Mouse (Mus musculus) megakaryocyte progenitor cell, adult 5-6 weeks (primary cell): ENCODE measurements at regions not wholly inside any gene's neighbourhood (a gene's known extent, or its start where the extent isn't known, plus 50 kb on each side); places are given as distances from the start of the nearest gene placed in this dataset.

Experiments used
- ATAC-seq: replicated peaks from 2 replicates; pipeline ENCODE4 v1.8.0; 2016; ENCODE audit warnings: mild to moderate bottlenecking, moderate TSS enrichment, inconsistent platforms; ENCODE audit not compliant: poor library complexity

- peak; percentile 89 for ATAC-seq
Observed at GRCm38 (mm10) chr2:167759603-167760390, 70.2 kb upstream of the Tmem189 start.

GRCm38 (mm10) chr2:167757157-167757780, 67.6 kb upstream of the Tmem189 start:
- no peak for ATAC-seq

- ATAC-seq, result no peak
Observed at GRCm38 (mm10) chr2:167756721-167757120, 67.1 kb upstream of the Tmem189 start.

- ATAC-seq, result no peak
Observed at GRCm38 (mm10) chr2:167754929-167755551, 65.4 kb upstream of the Tmem189 start.

GRCm38 (mm10) chr2:167753898-167754297, 64.3 kb upstream of the Tmem189 start:
- peak; percentile 90 for ATAC-seq

- ATAC-seq, result no peak
Observed at GRCm38 (mm10) chr2:167752805-167753556, 63.4 kb upstream of the Tmem189 start.

- no peak for ATAC-seq
Observed at GRCm38 (mm10) chr2:167751585-167751984, 62.0 kb upstream of the Tmem189 start.

GRCm38 (mm10) chr2:167748297-167748696, 58.7 kb upstream of the Tmem189 start:
- no peak for ATAC-seq

- peak; percentile 64 for ATAC-seq
Observed at GRCm38 (mm10) chr2:167747164-167747843, 57.7 kb upstream of the Tmem189 start.

GRCm38 (mm10) chr2:167746344-167746743, 56.7 kb upstream of the Tmem189 start:
- no peak for ATAC-seq

GRCm38 (mm10) chr2:167745409-167745808, 55.8 kb upstream of the Tmem189 start:
- no peak for ATAC-seq

- no peak for ATAC-seq
Observed at GRCm38 (mm10) chr2:167744080-167744479, 54.5 kb upstream of the Tmem189 start.

GRCm38 (mm10) chr2:167742479-167742878, 52.9 kb upstream of the Tmem189 start:
- ATAC-seq, result peak; percentile 21; the same call in 1 of the 2 replicates

GRCm38 (mm10) chr2:167740516-167741189, 51.0 kb upstream of the Tmem189 start:
- ATAC-seq, result peak; percentile 71
